Mouse (Mus musculus): ENCODE results near the gene Ranbp10. TPM values are rescaled to one million over a fixed set of nuclear protein-coding genes. Genes with fewer than 3 reads are reported as not detected.

The Ranbp10 gene
- total RNA-seq, 1 experiment from 2014 or later: 13.0 TPM

GRCm38 (mm10) chr8:105799091-105799812 lies 27.9 kb downstream of the Ranbp10 start:
- ATAC-seq (replicated peaks; ENCODE audit: insufficient number of reproducible peaks, low FRiP score, low TSS enrichment, poor library complexity, severe bottlenecking): no peak

GRCm38 (mm10) chr8:105798408-105798807 lies 28.7 kb downstream of the Ranbp10 start:
- ATAC-seq (replicated peaks; ENCODE audit: insufficient number of reproducible peaks, low FRiP score, low TSS enrichment, poor library complexity, severe bottlenecking): no peak

- no peak for ATAC-seq (replicated peaks; ENCODE audit: insufficient number of reproducible peaks, low FRiP score, low TSS enrichment, poor library complexity, severe bottlenecking)
Observed at GRCm38 (mm10) chr8:105795785-105796184, 31.4 kb downstream of the Ranbp10 start.

GRCm38 (mm10) chr8:105794009-105794598 lies 33.0 kb downstream of the Ranbp10 start:
- no peak for ATAC-seq (replicated peaks; ENCODE audit: insufficient number of reproducible peaks, low FRiP score, low TSS enrichment, poor library complexity, severe bottlenecking)

GRCm38 (mm10) chr8:105793331-105793730 lies 33.8 kb downstream of the Ranbp10 start:
- ATAC-seq (replicated peaks; ENCODE audit: insufficient number of reproducible peaks, low FRiP score, low TSS enrichment, poor library complexity, severe bottlenecking): no peak

- no peak for ATAC-seq (replicated peaks; ENCODE audit: insufficient number of reproducible peaks, low FRiP score, low TSS enrichment, poor library complexity, severe bottlenecking)
Observed at GRCm38 (mm10) chr8:105789626-105790025, 37.5 kb downstream of the Ranbp10 start.

GRCm38 (mm10) chr8:105788927-105789326 lies 38.2 kb downstream of the Ranbp10 start:
- ATAC-seq (replicated peaks; ENCODE audit: insufficient number of reproducible peaks, low FRiP score, low TSS enrichment, poor library complexity, severe bottlenecking): no peak

GRCm38 (mm10) chr8:105788241-105788640 lies 38.9 kb downstream of the Ranbp10 start:
- ATAC-seq (replicated peaks; ENCODE audit: insufficient number of reproducible peaks, low FRiP score, low TSS enrichment, poor library complexity, severe bottlenecking): no peak

GRCm38 (mm10) chr8:105780298-105780697 lies 46.9 kb downstream of the Ranbp10 start:
- ATAC-seq (replicated peaks; ENCODE audit: insufficient number of reproducible peaks, low FRiP score, low TSS enrichment, poor library complexity, severe bottlenecking): no peak

GRCm38 (mm10) chr8:105777833-105778232 lies 49.3 kb downstream of the Ranbp10 start:
- ATAC-seq (replicated peaks; ENCODE audit: insufficient number of reproducible peaks, low FRiP score, low TSS enrichment, poor library complexity, severe bottlenecking): no peak

- ATAC-seq (replicated peaks; ENCODE audit: insufficient number of reproducible peaks, low FRiP score, low TSS enrichment, poor library complexity, severe bottlenecking): no peak
Observed at GRCm38 (mm10) chr8:105774498-105774897, 52.7 kb downstream of the Ranbp10 start.

GRCm38 (mm10) chr8:105773441-105773861 lies 53.7 kb downstream of the Ranbp10 start:
- no peak for ATAC-seq (replicated peaks; ENCODE audit: insufficient number of reproducible peaks, low FRiP score, low TSS enrichment, poor library complexity, severe bottlenecking)

- no peak for ATAC-seq (replicated peaks; ENCODE audit: insufficient number of reproducible peaks, low FRiP score, low TSS enrichment, poor library complexity, severe bottlenecking)
Observed at GRCm38 (mm10) chr8:105771398-105772175, 55.6 kb downstream of the Ranbp10 start.

GRCm38 (mm10) chr8:105770609-105771008 lies 56.5 kb downstream of the Ranbp10 start:
- ATAC-seq (replicated peaks; ENCODE audit: insufficient number of reproducible peaks, low FRiP score, low TSS enrichment, poor library complexity, severe bottlenecking): 0 out of 2 replicates have a peak, but pooled peaks have one; percentile 36

GRCm38 (mm10) chr8:105768485-105769257 lies 58.5 kb downstream of the Ranbp10 start:
- no peak for ATAC-seq (replicated peaks; ENCODE audit: insufficient number of reproducible peaks, low FRiP score, low TSS enrichment, poor library complexity, severe bottlenecking)

GRCm38 (mm10) chr8:105758277-105759108 lies 68.7 kb downstream of the Ranbp10 start, which contains the start of gene Gfod2:
Gene Gfod2, minus strand, starts transcription at chr8:105758664.
- peak; percentile 95 for ATAC-seq (replicated peaks; ENCODE audit: insufficient number of reproducible peaks, low FRiP score, low TSS enrichment, poor library complexity, severe bottlenecking)

- no peak for ATAC-seq (replicated peaks; ENCODE audit: insufficient number of reproducible peaks, low FRiP score, low TSS enrichment, poor library complexity, severe bottlenecking)
Observed at GRCm38 (mm10) chr8:105757796-105758276, 69.3 kb downstream of the Ranbp10 start.

GRCm38 (mm10) chr8:105754688-105755087 lies 72.5 kb downstream of the Ranbp10 start:
- no peak for ATAC-seq (replicated peaks; ENCODE audit: insufficient number of reproducible peaks, low FRiP score, low TSS enrichment, poor library complexity, severe bottlenecking)

Measured in monocyte, adult 5-6 weeks (primary cell).